Mouse (Mus musculus) WW6 (cell line): Measurements from ENCODE around the gene Wdr47.
A peak's percentile ranks its signal among the peaks of the same experiment; 100 is the strongest.
"Not testable (repeated sequence)": the region's sequence is repeated elsewhere in the genome, so short reads cannot be mapped to it uniquely, and the experiment has no call there.

Source experiments
- DNase-seq: peaks from one replicate; pipeline ENCODE4 v3.0.0-alpha.2; 2013; ENCODE audit warnings: low read depth, low spot score

Wdr47 gene

DNA sequence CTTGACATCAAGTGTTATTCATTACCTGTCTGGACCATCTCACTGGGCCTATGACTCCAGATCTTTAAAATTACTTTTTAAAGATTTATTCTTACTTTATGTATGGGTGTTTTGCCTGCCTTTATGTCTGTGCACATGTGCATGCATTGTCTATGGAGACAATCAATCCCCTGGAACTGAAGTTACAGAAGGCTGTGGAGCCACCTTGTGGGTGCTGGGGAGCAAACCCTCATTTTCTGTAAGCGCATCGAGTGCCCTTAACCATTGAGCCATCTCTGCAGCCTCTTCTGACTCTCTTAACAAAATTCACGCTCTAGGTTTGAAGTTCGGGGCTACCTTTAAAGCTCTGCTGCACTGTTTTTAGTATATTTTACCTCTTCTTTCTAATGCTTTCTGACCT is 48.3 kb downstream of the Wdr47 start:
- DNase-seq, result no peak

DNA sequence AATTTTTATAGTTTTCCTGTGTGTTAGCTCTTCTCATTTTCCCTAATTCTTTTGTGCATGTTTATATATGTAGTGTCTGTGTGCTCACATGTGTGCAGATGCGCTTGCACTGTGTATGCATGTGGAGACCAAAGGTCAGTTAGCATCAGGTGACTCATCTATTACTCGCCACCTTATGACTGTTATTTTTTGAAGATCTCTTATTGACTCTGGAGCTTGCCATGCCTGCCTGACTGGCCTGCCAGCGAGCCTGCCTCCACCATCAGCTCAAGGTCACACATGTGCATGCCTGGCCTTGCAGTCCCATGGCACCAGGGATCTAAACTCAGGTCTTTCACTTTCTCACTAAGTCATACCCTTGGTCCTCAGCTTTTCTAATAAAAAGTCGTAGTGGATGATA is 49.9 kb downstream of the Wdr47 start:
- no peak for DNase-seq

DNA sequence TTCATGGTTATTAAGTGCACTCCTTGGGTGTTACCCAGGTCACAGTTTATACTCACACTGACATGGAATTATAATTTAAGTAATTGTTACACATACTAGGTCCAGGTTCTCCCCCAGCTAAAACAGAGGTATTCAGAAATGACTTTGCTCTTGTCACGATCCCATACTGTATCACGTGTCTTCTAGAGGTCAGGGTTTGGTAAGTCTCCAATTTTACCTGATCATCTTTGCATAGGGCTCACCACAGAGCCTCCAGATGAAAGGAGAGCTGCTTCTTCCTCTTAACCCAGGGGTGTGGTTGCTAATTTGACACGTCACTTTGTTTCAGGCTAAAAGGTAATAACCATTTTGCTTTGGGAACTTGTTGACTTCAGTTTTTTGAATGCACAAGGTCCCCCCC is 53.8 kb downstream of the Wdr47 start:
- no peak for DNase-seq

DNA sequence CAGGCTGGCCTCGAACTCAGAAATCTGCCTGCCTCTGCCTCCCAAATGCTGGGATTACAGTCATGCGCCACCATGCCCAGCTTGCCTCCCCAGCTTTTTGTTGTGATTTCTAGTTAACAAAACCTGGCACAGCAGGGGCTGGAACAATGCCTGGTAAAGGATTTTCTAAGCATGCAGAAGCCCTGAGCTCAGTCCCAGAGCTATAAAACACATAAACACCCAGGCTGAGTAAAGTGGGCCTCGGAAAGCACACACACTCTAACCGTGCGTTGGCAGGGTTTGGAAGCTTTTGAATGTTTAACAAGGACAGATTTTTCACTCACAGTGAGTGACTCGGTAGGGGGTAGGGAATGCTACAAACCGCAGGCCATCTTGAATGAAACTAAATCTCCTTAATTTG is 55.0 kb downstream of the Wdr47 start:
- DNase-seq, result no peak

DNA sequence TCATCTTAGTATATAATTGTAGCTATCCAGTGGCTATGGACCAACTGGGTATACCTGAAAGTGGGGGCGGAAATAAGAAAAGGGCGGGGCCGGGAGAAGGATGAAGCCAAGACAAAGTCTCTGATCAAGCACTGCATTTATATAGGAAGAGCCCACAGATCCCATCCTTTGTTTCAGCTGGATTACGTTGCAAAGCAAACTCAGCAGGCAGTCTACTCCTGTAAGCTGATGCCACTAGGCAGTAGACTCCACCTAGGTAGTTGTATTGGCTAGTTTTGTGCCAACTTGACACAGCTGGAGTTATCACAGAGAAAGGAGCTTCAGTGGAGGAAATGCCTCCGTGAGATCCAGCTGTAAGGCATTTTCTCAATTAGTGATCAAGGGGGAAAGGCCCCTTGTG is 56.6 kb downstream of the Wdr47 start:
- not testable (repeated sequence) for DNase-seq

DNA sequence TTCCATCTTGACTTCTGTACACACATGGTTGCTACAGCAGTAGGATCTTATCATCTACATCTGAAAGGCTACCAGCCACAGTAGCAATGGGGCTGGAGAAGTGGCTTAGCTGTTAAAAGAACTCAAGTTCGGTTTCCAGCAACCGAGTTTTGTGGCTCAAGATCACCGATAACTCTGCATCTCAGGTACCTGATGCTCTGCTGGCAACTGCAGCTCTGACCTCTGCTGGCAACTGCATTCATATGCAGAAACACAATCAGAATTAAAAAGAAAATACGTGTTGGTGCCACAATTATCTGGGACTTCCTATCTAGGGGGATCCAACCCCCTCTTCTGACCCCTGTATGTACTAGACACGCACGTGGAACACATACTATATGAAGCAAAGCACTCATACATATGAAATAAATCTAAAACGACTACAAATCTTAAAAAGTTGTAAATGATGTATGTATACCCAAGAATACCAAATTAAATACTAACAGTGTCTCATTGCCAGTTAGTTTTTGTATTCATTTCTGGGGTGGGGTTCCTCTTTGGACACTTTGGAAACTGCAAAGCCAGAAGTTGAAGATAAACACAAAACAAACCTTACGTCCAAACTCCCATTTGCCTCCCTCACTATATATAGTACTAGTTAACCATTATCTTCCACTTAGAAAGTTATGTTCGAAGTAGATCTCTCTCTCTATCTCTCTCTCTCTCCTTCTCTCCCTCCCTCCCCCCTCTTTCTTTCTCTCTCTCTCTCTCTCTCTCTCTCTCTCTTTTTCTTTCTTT is 62.0 kb downstream of the Wdr47 start:
- DNase-seq, result no peak

DNA sequence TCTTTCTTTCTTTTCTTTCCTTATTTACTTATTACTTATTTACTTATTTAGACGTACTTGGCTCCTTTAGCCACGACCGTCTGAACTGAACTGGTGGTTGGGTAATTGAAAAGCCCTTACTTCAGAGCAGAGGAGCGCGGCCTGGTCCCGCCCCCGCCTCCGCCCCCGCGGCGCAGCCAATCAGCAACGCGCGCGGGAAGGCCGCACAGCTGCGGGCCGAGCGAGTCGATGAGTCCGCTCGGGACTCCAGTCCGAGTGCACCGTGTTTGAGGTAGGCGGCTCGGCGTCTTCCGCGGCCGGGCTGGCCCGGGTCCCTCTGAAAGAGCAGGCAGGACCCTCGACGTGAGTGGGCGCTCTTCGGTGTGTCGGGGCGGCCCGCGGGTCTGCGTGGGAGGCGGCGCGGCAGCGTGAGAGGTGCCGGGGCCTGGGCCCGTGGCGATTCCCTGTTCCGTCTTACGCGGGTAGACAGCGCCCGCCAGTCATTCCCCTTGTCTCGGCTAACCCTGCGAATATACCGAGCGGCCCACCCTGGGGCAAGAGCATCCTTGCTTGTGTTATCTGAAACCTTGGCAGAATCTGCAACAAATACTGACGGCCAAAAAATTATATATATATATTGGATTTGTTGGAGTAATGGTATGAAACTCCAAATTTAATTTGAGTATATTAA is 62.8 kb downstream of the Wdr47 start, which contains the start of gene Clcc1:
Clcc1 (plus strand) TSS at position 204 of the 670 bp plus-strand sequence.
- DNase-seq, result peak; percentile 77

DNA sequence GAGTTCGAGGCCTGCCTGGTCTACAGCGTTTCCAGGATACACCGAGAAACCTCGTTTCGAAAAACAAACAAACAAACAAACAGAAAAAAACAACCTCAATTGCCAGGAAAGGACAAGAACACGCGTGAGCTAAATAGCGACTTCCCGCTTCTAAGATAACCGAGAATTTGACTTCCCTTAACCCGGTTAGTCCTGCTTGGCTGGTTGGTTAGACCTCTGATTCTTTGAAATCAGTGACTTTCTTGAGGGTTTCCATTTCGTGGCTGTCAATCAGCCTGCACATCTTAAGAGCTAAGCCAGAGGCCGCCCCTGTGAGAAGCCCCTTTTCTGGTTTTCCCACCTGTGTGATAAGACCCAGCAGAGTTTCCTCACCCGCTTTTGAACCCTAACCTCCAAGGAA is 63.5 kb downstream of the Wdr47 start:
- DNase-seq, result no peak

DNA sequence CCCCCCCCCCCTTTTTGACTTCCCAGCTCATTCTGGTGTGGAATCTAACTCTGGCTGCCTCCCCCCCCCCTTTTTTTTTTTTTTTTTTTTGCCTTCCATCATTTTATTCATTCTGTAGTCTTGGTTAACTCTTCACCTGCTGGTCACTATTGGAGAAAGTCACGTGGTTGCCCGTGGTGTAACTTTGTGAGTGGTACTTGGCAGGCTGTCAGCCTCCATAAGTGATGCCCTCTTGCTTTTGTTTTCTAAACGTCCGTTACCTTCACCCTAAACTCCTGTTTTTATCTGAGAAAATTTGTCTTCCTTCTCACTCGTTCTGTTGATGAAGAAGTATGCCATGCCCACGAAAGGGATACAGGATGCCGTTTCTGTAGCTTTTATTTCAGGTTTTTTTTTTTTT is 64.4 kb downstream of the Wdr47 start:
- no peak for DNase-seq

DNA sequence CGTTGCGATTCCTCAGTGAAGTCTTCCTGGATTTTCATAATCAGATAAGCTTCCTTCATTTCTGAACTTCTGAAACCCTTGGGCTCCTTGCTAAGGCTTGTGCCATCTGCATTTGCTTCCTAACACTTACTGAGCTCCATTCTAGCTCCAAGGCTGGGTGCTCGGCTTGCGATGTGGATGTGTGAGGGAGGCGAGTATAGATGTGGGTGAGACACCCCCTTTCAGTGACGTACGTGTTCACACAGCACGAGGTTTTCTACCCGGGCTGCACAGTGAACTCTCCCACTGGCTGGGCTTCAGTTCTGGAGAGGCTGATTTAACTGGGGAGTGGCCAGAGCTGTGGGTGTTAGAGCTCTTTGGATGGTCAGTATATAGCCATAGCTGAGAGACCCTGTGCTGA is 67.5 kb downstream of the Wdr47 start:
- DNase-seq, result no peak

DNA sequence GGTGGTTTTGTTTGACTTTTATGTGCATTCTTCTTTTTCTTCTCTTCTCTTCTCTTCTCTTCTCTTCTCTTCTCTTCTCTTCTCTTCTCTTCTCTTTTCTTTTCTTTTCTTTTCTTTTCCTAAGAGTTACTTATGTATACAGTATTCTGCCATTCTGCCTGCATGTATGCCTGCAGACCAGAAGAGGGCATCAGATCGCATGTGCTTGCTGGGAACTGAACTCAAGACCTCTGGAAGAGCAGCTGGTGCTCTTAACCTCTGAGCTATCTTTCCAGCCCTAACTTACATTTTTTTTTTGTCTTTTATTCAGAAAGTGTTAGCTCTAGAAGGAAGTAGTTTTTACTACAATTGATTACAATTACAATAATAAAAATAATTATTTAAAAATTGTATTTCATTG is 69.9 kb downstream of the Wdr47 start:
- DNase-seq, result no peak

DNA sequence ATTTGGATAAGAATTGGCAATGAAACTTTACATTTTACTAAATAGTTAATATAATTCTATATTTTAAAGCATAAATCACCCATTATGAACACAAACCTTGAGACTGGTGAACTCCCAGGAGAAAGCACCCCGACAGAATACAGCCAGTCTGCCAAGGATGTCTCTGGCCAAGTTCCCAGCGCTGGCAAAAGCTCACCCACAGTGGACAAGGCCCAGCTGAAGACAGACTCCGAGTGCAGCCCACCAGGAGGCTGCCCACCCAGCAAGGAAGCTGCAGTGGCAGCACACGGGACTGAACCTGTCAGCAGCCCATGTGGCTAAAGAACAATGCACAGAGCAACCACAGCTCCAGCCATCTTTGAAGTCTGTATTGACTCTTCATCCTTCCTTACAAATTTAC is 85.5 kb downstream of the Wdr47 start:
- DNase-seq, result no peak

DNA sequence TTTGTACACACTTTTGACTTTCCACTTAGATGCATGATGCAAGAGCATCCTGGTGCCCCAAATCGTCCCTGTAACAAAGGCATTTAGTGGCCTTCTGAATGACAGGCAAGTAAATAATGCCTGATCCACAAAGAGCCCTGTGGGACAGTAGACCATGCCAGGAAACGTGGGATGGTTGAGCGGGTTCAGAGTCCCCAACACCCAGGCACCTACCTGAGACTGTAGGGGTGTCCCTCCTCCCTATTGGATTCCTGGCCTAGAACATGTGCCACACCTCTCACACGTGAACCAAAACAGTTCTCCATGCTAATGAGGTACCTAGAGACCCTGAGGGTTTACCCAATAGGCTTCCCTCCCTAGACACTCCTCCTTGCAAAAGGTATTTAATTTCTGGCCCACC is 89.9 kb downstream of the Wdr47 start:
- no peak for DNase-seq

DNA sequence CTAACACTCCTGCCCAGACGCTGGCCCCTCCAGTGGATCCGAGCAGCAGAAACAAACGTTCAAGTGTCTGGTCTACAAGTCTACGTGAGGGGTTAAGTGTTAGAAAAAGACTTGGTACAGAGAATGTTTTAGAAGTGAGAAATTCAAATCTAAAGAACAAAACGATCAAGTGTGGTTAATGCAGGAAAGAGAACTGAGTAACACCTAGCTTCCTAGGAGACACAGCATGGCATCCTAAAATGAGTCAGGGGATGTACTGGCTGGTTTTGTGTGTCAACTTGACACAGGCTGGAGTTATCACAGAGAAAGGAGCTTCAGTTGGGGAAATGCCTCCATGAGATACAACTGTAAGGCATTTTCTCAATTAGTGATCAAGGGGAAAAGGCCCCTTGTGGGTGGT is 92.5 kb downstream of the Wdr47 start:
- not testable (repeated sequence) for DNase-seq

DNA sequence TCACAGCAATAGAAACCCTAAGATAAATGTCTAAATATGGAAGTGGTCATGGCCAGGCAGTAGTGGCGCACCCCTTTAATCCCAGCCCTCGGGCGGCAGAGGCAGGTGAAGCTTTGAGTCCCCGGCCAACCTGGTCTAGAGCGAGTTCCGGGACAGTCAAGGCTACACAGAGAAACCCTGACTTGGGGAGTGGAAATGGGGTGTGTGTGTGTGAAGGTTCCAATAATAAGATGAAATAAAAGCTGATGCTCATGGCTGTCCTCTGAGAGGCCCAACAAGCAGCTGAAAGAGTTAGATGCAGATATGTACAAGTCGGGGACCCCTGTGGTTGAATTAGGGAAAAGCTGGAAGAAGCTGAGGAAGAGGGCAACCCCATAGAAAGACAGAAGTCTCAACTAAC is 94.6 kb downstream of the Wdr47 start:
- DNase-seq, result no peak

DNA sequence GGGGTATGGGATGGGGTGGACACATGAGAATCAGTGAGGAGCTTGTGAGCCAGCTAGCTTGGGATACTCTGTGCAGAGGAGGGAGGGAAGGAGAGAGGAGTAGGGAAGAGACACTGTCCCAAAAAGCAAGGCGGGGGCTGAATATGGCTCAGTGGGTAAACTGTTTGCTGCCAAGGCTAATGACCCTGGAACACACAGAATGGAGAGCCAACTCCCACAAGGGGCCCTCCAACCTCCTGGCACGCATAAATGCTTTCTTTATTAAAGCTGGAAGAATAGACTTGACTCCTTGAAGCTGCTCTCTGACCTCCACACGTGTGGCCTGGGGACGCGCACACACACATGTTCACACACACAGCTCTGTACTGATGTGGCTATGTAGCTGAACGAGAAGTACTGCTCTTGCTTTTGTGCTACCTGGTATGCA is 97.9 kb downstream of the Wdr47 start:
- no peak for DNase-seq

DNA sequence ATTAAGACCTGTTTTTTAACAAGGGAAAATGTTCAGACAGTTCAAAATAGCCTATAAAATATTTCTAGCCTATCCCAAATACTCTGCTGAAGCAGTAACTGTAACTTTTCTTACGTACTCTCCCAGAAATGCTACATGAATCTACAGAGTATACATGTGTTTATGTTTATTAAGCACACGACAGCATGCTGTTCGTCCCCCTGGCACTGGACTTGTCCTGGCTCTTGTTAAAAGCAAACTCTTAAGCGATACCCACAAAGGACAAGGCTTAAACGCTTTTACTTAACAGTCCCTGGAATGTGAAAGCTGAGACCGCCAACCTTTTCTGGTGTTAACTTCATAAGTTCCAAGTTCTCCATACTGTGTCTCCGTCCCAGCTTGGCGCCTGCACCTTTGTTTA is 98.4 kb downstream of the Wdr47 start:
- no peak for DNase-seq

DNA sequence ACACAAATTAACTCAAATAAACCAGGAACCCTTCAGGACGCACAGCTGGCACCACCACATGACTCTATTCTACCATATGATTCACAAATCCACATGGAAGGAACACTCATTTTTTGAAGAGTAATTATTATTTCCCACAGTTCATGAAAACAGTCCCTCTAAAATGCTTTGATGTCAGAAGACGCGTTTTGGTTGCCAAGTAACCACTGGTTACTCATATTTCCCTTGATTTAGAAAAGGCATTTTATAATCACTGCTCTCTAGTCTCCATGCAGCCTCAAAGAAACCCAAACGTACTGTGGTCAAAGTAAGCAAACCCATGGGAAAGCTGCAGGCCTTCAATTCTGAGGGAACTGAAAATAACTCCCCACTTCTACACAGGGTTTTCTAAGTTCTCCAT is 98.9 kb downstream of the Wdr47 start:
- DNase-seq, result no peak

DNA sequence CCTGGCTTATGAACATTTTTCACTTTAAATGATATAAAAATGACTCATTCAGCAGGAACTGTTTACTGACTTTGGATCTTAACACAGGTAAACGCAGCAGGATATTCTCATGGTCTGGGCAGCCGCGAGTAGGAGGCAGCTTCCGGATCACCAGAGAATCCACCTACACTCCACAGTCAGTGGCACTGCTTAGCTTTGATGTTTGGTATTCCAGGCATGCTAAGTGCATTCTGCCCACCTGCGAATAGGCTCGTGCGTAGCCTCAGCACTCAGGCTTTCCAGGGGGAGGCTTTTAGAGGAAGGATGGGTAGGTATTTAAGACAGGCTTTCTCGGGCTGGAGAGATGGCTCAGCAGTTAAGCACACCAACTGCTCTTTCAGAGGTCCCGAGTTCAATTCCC is 103.2 kb downstream of the Wdr47 start:
- DNase-seq, result no peak
